Mouse (Mus musculus) bone marrow, adult 2 months (tissue): Measurements from ENCODE around the gene Junb.

Experiments used
- CTCF ChIP-seq: fragments of 200-500 bp; IDR thresholded peaks from 2 replicates; pipeline ENCODE4 v1.5.1; 2011; ENCODE audit warnings: low read length, control low read depth; ENCODE audit not compliant: control insufficient read depth, insufficient read depth
- POLR2A ChIP-seq: fragments of 200-500 bp; IDR thresholded peaks from 2 replicates; pipeline ENCODE4 v1.6.1; 2011; ENCODE audit warnings: low read depth, mild to moderate bottlenecking, control low read depth, low read length, borderline replicate concordance; ENCODE audit not compliant: control insufficient read depth

GRCm38 (mm10) chr8:85027516-85027855, 49.0 kb upstream of the Junb start:
- TF ChIP-seq CTCF, result no peak
- no peak for TF ChIP-seq POLR2A
